Mouse (Mus musculus) cerebellum, postnatal 10 days (tissue): ENCODE data around the gene Ptdss2.
A peak's percentile ranks its signal among the peaks of the same experiment; 100 is the strongest.

Experiments
- DNase-seq, 2 experiments: peaks; one replicate each; pipeline ENCODE4 v3.0.0; 2021; ENCODE audit warnings: mixed read lengths in 2 of 2

Gene Ptdss2

GRCm38 (mm10) chr7:141122689-141123516, 721 bp downstream of the Ptdss2 start:
- peak; percentile 95 to 97 for DNase-seq

DNA sequence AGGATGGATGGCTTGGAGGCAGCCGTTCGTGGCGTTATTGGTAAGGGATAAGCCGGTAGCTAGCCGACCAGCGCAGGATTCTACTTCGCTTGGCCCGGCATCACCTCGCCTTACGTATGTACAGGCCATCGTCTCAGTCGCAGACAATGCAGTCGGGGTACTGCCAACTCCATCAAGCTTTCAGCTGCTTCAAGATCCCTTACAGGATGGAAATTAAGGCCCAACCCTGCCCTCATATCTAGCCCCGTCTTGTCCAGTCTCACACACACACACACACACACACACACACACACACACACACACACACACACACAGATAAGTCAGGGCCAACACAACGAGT, 1.3 kb downstream of the Ptdss2 start:
- DNase-seq: no peak

- DNase-seq: peak; percentile 96 to 97
These were observed 9.0 kb downstream of the Ptdss2 start for GRCm38 (mm10) chr7:141131024-141131820.

DNA sequence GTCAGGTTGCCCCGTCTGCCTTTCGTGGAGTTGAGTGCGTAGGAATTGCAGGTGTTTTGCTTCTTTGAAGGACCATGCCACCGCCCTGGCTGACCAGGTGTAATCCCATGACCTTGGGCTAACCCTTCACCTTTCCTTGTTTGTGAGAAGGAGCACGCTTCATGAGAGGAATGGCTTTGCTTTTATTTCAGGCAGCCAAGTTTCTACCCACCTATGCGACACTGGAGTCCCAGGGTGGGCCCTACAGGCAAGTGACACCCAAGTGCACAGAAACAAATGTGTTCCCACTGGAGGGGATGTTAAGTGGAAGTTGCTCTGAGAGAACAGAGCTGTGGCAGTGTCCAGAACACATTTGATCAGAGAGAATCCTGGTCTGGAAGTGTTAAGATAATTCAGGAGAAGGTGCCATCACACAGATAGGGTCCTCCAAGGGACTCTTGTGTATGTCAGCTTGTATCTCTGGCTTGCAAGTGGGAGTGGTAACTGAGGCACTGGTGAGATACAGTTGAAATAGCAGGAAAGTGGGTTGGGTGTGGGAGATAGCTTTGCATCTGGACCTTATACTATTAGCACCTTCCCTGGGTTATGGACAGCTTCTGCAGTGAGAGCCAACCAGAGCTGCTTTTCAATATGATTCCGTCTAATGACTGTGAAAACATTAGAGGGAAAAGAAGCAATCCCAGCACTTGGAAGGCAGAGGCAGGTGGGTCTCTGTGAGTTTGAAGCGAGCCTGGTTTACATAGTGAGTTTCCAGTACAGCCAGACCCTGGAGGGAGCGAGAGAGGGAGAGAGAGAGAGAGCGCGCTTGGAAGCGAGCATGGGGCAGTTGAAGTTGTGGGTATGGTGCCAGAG, 9.9 kb downstream of the Ptdss2 start:
- no peak for DNase-seq

GRCm38 (mm10) chr7:141141326-141141725, 19.1 kb downstream of the Ptdss2 start:
- no peak for DNase-seq

- peak; percentile 48 to 69 for DNase-seq
These were observed 20.9 kb downstream of the Ptdss2 start for GRCm38 (mm10) chr7:141143112-141143511.

DNA sequence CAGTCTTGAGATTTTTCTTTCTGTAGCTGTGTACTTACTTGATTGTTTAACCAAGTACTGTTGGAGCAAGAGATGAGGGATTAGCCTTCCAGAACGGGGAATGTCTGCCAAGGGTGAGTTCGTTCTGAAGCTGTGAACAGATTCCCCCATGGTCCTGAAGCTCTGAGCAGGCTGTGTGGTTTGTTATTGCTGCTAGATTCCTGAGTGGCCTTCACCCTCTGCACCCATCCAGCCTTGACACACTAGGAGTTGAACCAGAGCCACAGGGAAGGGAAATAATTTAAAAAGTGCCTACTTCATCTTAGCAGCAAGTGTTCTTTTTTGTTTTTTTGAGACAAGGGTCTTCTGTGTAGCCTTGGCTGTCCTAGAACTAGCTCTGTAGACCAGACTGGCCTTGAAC, 21.7 kb downstream of the Ptdss2 start:
- no peak for DNase-seq

DNA sequence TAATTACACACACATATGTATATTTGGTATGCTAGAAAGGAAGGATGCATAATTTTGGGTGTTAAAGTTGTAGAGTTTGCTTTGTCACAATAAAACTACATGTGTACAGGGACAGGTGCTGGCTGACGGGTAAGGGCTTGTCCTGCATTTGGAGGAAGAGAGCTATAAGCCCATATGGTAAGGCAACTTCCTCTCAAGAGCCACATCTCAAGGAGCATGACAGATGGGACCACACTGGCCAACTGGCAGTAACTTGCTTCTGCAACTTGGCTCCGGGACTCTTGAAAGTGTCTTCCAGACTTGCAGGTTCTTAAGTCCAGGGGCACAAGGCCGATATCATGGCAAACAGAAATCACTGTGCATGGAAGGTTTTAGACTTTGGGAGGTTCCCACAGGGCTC, 22.5 kb downstream of the Ptdss2 start:
- DNase-seq: no peak

GRCm38 (mm10) chr7:141145403-141145802, 23.2 kb downstream of the Ptdss2 start:
- no peak for DNase-seq

DNA sequence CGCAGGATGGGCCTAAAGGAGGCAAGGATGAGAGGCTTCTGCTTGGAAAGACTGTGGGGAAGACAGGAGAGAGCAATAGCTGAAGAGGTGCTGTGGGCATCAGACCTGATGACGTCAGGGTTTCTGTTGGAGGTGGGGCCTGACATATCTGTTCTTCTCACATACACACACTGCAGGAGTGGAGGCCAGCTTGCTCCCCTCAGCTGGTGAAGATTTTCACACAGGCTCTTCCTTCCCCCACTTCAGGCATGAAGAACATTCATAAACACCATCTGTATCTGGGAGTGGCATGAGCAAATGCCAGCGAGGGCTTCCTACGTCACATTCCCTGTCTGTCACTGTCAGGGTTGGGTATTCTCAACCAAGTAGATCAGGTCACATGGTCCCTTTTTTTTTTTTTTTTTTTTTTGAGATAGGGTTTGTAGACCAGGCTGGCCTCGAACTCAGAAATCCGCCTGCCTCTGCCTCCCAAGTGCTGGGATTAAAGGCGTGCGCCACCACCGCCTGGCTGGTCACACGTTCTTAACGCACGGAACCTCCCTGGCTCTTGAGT, 23.9 kb downstream of the Ptdss2 start:
- DNase-seq: no peak

GRCm38 (mm10) chr7:141147044-141147443, 24.9 kb downstream of the Ptdss2 start:
- DNase-seq: peak; percentile 70 to 73

GRCm38 (mm10) chr7:141148639-141149038, 26.5 kb downstream of the Ptdss2 start:
- no peak for DNase-seq

DNA sequence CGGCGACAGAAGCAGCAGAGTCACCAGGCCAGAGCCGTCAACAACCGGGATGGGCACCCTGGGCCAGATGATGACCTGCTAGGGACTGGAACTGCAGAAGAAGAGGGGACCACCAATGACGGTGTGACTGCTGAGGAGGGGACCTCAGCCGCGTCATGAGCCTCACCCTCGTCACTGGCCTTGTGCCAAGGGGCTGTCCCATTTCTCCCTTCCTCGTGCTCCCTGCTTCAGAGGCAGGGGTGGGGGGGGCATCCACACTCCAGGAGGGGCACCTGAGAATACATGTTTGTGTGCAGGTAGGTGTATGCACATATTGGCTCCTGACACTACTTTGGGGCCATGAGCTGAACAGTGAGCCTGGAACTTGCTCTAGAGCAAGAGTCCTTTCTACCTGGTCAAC, 33.2 kb downstream of the Ptdss2 start:
- no peak for DNase-seq

DNA sequence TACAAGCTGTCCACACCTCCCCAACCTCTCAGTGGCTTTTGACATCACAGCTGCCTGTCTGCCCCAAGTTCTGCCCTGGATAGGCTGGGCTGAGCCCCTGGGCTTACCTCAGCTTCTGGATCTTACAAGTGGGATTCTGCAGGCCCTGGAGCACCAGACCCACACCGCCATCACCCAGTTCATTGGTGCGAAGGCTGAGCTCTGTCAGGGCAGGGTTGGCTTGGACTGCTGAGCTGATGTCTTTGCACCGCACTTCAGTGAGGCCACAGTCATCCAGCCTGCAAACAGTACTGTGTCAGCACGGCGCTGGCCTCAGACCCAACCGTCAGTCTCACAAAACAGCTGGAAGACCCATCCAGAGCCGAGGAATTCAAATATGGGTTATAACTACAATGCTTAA, 42.2 kb downstream of the Ptdss2 start:
- DNase-seq: no peak

DNA sequence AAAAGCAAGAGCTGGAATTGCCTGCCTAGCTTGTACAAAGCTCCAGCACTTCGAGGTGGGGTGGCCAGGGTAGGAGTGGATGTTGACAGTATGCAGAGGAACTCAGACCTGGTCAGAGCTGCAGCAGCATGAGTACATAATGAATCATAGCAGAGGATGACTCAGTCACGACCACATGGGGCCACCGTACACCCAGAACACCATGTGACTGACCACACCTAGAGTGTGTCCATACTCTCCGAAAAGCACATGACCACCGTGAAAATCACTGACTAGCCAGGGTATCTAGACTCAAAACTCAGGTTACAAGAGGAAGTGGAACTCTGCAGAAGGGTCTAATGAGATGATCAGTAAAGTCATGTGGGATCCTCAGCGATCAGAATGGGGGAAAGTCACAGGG, 42.7 kb downstream of the Ptdss2 start:
- no peak for DNase-seq

DNA sequence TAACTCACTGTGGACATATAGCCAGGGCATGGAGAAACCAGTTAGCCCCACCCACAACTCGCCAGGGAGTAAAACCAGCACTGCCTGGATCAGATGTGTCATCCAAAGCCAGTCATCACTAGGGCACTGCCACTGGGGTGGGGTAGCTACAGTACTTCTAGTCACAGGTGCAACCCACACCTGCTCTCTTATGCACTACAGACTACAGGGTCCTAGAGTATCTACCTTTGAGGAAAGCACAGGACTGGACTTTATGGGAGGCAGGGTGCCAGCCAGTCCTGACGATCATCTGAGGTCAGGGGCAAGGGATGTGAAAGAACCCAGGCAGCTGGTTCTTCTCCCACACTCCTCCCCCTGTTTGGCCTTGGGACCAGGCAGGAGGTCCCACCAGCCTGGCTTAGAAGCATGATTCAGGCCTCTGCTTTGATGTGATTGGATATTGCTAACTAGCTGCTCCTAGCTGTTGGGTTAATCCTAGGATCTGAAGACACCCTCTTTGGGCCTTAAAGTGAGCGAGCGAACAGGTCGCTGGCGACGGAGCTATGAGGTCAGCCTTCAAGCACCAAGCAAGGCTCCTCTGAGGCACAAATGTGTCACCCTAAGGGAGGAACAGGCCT, 45.8 kb downstream of the Ptdss2 start:
- DNase-seq: peak; percentile 35 to 47

GRCm38 (mm10) chr7:141168518-141168953, 46.4 kb downstream of the Ptdss2 start:
- peak; percentile 27 to 32 for DNase-seq

DNA sequence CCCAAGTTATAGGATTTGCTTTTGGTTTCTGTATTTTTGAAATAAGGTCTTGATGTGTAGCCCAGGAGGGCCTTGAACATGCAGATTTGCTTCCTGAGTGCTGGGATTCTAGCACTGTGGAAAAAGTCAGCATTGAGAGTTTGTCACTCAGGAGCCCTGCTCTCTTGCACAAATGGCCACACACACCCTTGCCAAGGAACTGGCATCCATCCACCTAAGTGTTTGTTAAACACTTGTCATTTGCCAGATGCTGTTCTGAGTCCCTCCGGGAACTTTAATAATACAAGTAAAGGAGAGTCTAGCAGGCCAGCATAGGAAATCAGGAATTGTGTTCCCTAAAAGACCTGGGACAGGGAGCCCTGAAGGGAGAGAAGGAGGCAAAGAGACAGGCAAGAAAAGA, 47.1 kb downstream of the Ptdss2 start:
- DNase-seq: no peak

DNA sequence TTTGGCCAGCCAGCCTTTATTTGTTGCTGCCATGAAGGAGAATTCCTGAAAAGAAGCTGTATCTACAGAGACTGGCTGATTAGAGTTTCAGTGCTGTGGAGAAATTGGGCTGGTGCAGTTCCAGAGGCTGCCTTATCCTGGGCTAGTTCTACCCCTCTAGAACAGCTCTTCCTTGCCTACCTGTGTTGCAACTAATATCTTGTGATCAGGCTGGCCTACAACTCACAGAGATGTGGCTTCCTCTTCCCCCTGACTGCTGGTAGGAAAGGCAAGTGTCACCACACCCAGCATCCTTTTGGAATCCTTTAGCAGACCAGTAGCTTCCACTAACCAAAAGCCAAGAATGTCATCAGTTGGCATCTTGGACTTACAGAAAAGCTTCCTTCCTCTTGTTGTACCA, 47.7 kb downstream of the Ptdss2 start:
- no peak for DNase-seq

- DNase-seq: peak; percentile 97 to 98
These were observed 50.2 kb downstream of the Ptdss2 start, which contains the start of gene Rnh1 for GRCm38 (mm10) chr7:141172116-141173006. Gene Rnh1, minus strand, starts transcription at chr7:141172857.

GRCm38 (mm10) chr7:141173323-141173850, 51.2 kb downstream of the Ptdss2 start:
- DNase-seq: no peak
